Mouse (Mus musculus) hindbrain, postnatal 0 days (tissue): Measurements from ENCODE around the gene Grm7. TPM values are rescaled to one million over a fixed set of nuclear protein-coding genes. Genes with fewer than 3 reads are reported as not detected.

Experiments used
- ATAC-seq: fragments of 200-750 bp; cut with Nextera tagmentation; 2 replicates; pipeline ENCODE4 v1.8.0; 2017; ENCODE audit warnings: mild to moderate bottlenecking, moderate TSS enrichment, moderate library complexity
- DNase-seq: peaks from one replicate; pipeline ENCODE4 v3.0.0-alpha.2; 2015; ENCODE audit warnings: low spot score
- H3K27ac ChIP-seq: fragments of 300-500 bp; sonication (generic); 2 replicates; pipeline ENCODE4 v1.5.1; 2014; ENCODE audit warnings: mild to moderate bottlenecking
- H3K27me3 ChIP-seq: fragments of 300-500 bp; sonication (generic); 2 replicates; pipeline ENCODE4 v1.6.1; 2014; ENCODE audit warnings: low read length, mixed read lengths; ENCODE audit not compliant: insufficient read depth
- H3K36me3 ChIP-seq: fragments of 300-500 bp; sonication (generic); 2 replicates; pipeline ENCODE4 v1.6.1; 2014; ENCODE audit warnings: low read length, mixed read lengths; ENCODE audit not compliant: insufficient read depth
- H3K4me1 ChIP-seq: fragments of 300-500 bp; sonication (generic); 2 replicates; pipeline ENCODE4 v1.6.1; 2014; ENCODE audit warnings: antibody characterized with exemption, low read length, mixed read lengths; ENCODE audit not compliant: insufficient read depth
- H3K4me2 ChIP-seq: fragments of 300-500 bp; sonication (generic); 2 replicates; pipeline ENCODE4 v1.6.1; 2014; ENCODE audit warnings: low read depth, mild to moderate bottlenecking, low read length, moderate library complexity, mixed read lengths
- H3K4me3 ChIP-seq: fragments of 300-500 bp; sonication (generic); 2 replicates; pipeline ENCODE4 v1.5.1; 2014; ENCODE audit warnings: low read length
- H3K9ac ChIP-seq: fragments of 300-500 bp; sonication (generic); replicated peaks from 2 replicates; pipeline ENCODE4 v1.6.1; 2014; ENCODE audit warnings: mild to moderate bottlenecking, low read length, moderate library complexity, mixed read lengths
- H3K9me3 ChIP-seq: fragments of 300-500 bp; sonication (generic); 2 replicates; pipeline ENCODE4 v1.6.1; 2016; ENCODE audit warnings: low read length, mixed read lengths
- CTCF ChIP-seq: IDR thresholded peaks from 2 replicates; pipeline ENCODE4 v1.5.1; 2016; ENCODE audit warnings: antibody characterized with exemption, control low read depth, low read depth
- WGBS: fragments of 180-500 bp; shearing (Covaris S2); extraction: QIAGEN DNeasy Blood & Tissue Kit; methylation state at CpG from one replicate; pipeline ENCODE4 v1.1.7; 2014; 5-methylcytosine and 5-hydroxymethylcytosine counted together
- polyA plus RNA-seq: library from polyadenylated mRNA; unstranded; fragments of >200 nt; fragmentation: Nextera tagmentation; extraction: Ambion mirVana; gene quantifications from 2 replicates; pipeline ENCODE4 v1.2.1, GENCODE M21; 2015
- total RNA-seq: library from RNA; depleted of rRNA; stranded (reverse); fragments of >200 nt; gene quantifications from 2 replicates; pipeline ENCODE4 v1.2.3, GENCODE M21; 2014

Gene Grm7
- total and polyA plus RNA-seq, 2 experiments from 2014 or later, result 25.9 to 57.6 TPM

- no peaks in the 10 kb centered on the region for H3K27me3 ChIP-seq
- no peak overlapping the region for H3K4me2 ChIP-seq
- DNase-seq, result peak; percentile 49
- peak; percentile 69 for ATAC-seq
- H3K4me3 ChIP-seq, result no peak overlapping the region
- no peaks in the 10 kb centered on the region for H3K4me1 ChIP-seq
- H3K9me3 ChIP-seq, result no peaks in the 10 kb centered on the region
- no peak for TF ChIP-seq CTCF
- H3K27ac ChIP-seq, result no peak overlapping the region
- WGBS, result 49% methylated on average over 5 of the region's 5 CpGs
- H3K36me3 ChIP-seq, result no peaks in the 10 kb centered on the region
- no peak overlapping the region for H3K9ac ChIP-seq
Observed at GRCm38 (mm10) chr6:110668447-110668846, 23.1 kb downstream of the Grm7 start.

- no peaks in the 10 kb centered on the region for H3K27me3 ChIP-seq
- H3K4me2 ChIP-seq, result no peak overlapping the region
- 63% methylated on average over 1 of the region's 1 CpGs for WGBS
- H3K4me3 ChIP-seq, result no peak overlapping the region
- H3K9me3 ChIP-seq, result no peaks in the 10 kb centered on the region
- ATAC-seq, result no peak
- no peaks in the 10 kb centered on the region for H3K4me1 ChIP-seq
- no peak for TF ChIP-seq CTCF
- H3K9ac ChIP-seq, result no peak overlapping the region
- no peak for DNase-seq
- no peak overlapping the region for H3K27ac ChIP-seq
- no peaks in the 10 kb centered on the region for H3K36me3 ChIP-seq
Observed at GRCm38 (mm10) chr6:110690954-110691353, 45.6 kb downstream of the Grm7 start.

DNA sequence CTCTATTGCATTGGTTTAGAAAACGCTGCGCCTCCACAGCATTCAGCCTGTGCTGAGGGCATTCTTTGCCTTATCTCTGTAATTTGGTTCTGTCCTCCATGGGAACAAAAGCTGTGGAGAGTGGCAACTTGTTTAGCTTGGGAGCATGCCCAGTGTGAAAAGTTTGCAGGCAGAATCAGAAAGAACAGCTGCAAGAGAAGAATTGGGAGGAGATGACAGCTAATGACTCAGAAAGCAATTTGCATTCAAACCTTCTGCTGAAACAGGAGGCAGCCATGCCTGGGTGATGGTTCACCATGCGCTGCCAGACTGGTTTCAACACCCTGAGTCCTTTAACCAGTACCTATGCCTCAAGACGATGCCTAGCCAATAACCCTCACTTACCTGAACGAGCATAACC is 64.4 kb downstream of the Grm7 start:
- Histone ChIP-seq H3K27ac (no peak overlapping the region), H3K4me2 (no peak overlapping the region), H3K4me1 (no peaks in the 10 kb centered on the region), H3K9me3 (no peaks in the 10 kb centered on the region), H3K9ac (no peak overlapping the region), H3K4me3 (no peak overlapping the region), H3K27me3 (no peaks in the 10 kb centered on the region), H3K36me3 (no peaks in the 10 kb centered on the region)
- ATAC-seq, result no peak
- TF ChIP-seq CTCF, result no peak
- no peak for DNase-seq
- 72% methylated on average over 5 of the region's 5 CpGs for WGBS

DNA sequence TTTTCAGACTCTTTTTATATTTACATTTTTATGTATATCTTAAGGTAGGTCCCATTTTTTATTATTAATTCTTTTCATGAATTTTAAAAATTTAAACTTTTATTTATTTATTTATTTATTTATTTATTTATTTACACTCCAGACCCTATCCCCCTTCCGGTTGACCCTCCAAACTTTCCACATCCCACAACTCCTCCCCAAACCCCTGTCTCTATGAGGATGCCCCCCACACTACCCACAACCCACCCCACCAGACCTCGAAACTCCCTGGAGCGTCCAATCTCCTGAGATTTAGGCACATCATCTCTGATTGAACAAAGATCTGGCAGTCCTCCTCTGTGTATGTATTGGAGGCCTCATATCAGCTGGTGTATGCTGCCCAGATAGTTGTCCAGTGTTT is 69.6 kb downstream of the Grm7 start:
- no peaks in the 10 kb centered on the region for H3K4me1 ChIP-seq
- no peak for DNase-seq
- H3K27ac ChIP-seq, result no peak overlapping the region
- TF ChIP-seq CTCF, result no peak
- H3K9ac ChIP-seq, result no peak overlapping the region
- H3K4me3 ChIP-seq, result no peak overlapping the region
- no peak overlapping the region for H3K4me2 ChIP-seq
- H3K36me3 ChIP-seq, result no peaks in the 10 kb centered on the region
- H3K27me3 ChIP-seq, result no peaks in the 10 kb centered on the region
- ATAC-seq, result no peak
- WGBS, result 97% methylated on average over 3 of the region's 3 CpGs
- H3K9me3 ChIP-seq, result no peaks in the 10 kb centered on the region

GRCm38 (mm10) chr6:110723371-110723770 is 78.0 kb downstream of the Grm7 start:
- H3K4me2 ChIP-seq, result no peak overlapping the region
- no peaks in the 10 kb centered on the region for H3K9me3 ChIP-seq
- TF ChIP-seq CTCF, result no peak
- ATAC-seq, result no peak
- no peak overlapping the region for H3K4me3 ChIP-seq
- 74% methylated on average over 4 of the region's 4 CpGs for WGBS
- no peak overlapping the region for H3K9ac ChIP-seq
- H3K36me3 ChIP-seq, result no peaks in the 10 kb centered on the region
- no peaks in the 10 kb centered on the region for H3K27me3 ChIP-seq
- H3K27ac ChIP-seq, result no peak overlapping the region
- DNase-seq, result no peak
- H3K4me1 ChIP-seq, result no peaks in the 10 kb centered on the region

DNA sequence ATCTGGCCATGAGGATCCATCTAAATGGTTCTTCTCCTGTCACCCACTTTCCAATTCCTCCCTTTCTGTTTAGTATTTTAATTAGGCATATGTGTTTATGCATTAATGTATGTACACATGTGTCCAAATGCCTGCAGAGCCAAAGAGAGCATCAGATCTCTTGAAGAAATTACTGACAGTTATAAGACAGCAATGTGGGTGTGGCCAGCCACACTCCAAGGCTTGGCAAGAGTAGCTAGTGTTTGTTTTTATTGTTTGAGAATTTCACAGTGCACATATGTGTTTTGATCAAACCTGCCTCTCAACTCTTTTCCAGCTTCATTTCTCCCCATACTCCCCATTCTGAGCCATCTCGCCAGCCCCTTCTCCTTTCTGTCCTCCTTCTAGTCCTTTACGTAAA is 88.5 kb downstream of the Grm7 start:
- TF ChIP-seq CTCF, result no peak
- no peak overlapping the region for H3K4me3 ChIP-seq
- H3K4me1 ChIP-seq, result no peaks in the 10 kb centered on the region
- 86% methylated on average over 2 of the region's 2 CpGs for WGBS
- H3K9me3 ChIP-seq, result no peaks in the 10 kb centered on the region
- H3K27me3 ChIP-seq, result no peaks in the 10 kb centered on the region
- no peak overlapping the region for H3K9ac ChIP-seq
- ATAC-seq (no peak), DNase-seq (no peak)
- no peaks in the 10 kb centered on the region for H3K36me3 ChIP-seq
- H3K27ac ChIP-seq, result no peak overlapping the region
- no peak overlapping the region for H3K4me2 ChIP-seq

- H3K4me2 ChIP-seq, result no peak overlapping the region
- H3K36me3 ChIP-seq, result no peaks in the 10 kb centered on the region
- no peaks in the 10 kb centered on the region for H3K9me3 ChIP-seq
- H3K9ac ChIP-seq, result no peak overlapping the region
- H3K4me1 ChIP-seq, result no peaks in the 10 kb centered on the region
- TF ChIP-seq CTCF, result no peak
- DNase-seq (no peak), ATAC-seq (no peak)
- no peak overlapping the region for H3K4me3 ChIP-seq
- WGBS, result 51% methylated on average over 7 of the region's 7 CpGs
- H3K27me3 ChIP-seq, result no peaks in the 10 kb centered on the region
- no peak overlapping the region for H3K27ac ChIP-seq
Observed at GRCm38 (mm10) chr6:110743981-110744670, 98.7 kb downstream of the Grm7 start.
